Mouse (Mus musculus) megakaryocyte, embryonic 14.5 days (primary cell): ENCODE results near the gene Tmem229b. TPM values are rescaled to one million over a fixed set of nuclear protein-coding genes. Genes with fewer than 3 reads are reported as not detected.
"Not testable (repeated sequence)": the region's sequence is repeated elsewhere in the genome, so short reads cannot be mapped to it uniquely, and the experiment has no call there.

Source experiments
- H3K27me3 ChIP-seq: replicated peaks from 2 replicates; pipeline ENCODE3; 2012; ENCODE audit warnings: inconsistent platforms
- H3K36me3 ChIP-seq: replicated peaks from 2 replicates; pipeline ENCODE3; 2012; ENCODE audit warnings: low read length, inconsistent platforms, mixed read lengths
- H3K4me1 ChIP-seq: 2 replicates; pipeline ENCODE4 v1.6.1; 2012; ENCODE audit warnings: inconsistent platforms
- H3K4me3 ChIP-seq: replicated peaks from 2 replicates; pipeline ENCODE3; 2012; ENCODE audit warnings: moderate library complexity, mild to moderate bottlenecking, inconsistent platforms
- H3K9me3 ChIP-seq: 2 replicates; pipeline ENCODE4 v1.6.1; 2012; ENCODE audit warnings: inconsistent platforms
- FLI1 ChIP-seq: IDR thresholded peaks from 2 replicates; pipeline ENCODE4 v1.6.1; 2012; ENCODE audit warnings: low read length, inconsistent platforms, mixed read lengths
- GATA1 ChIP-seq: IDR thresholded peaks from 3 replicates; pipeline ENCODE4 v1.6.1; 2012; ENCODE audit warnings: mixed read lengths, low read length, inconsistent platforms, borderline replicate concordance
- polyA plus RNA-seq: library from polyadenylated mRNA; stranded (reverse); fragments of >175 nt; gene quantifications from 2 replicates; pipeline ENCODE4 v1.2.3, GENCODE M21; 2012; ENCODE audit warnings: low replicate concordance; ENCODE audit not compliant: insufficient read depth

Tmem229b gene
- polyA plus RNA-seq, 1 experiment, result 11.1 TPM

DNA sequence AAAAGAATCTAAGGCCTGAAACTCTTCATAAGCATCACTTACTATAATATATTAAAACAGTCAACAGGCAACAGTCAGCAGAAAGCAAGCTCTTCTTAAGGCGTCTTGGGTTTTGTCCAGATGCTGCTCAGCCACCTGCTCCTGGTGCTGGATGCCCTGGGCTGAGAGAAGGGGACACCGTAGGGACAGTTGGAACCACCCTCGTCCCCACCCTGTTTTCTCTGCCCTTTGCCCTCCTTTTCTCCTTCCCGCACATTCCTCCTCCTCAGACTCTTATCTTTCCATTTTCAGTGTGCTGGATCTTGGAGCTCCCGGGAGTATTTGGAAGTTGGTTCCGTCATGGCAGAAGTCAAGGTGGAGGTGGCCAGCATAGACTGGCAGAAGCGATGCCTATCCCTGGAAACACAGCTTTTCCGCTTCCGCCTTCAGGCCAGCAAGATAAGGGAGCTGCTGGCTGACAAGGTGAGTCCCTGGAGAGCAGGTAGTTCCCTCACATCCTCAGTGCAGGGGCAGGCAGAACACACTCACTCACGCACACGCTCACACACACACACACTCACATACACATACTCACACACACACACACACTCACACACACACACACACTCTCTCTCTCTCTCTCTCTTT lies 32.9 kb upstream of the Tmem229b start:
- H3K27me3 ChIP-seq, result peaks cover 60% of the 10 kb centered on the region
- peaks cover 4% of the 10 kb centered on the region for H3K9me3 ChIP-seq
- H3K4me1 ChIP-seq, result no peaks in the 10 kb centered on the region
- H3K36me3 ChIP-seq, result no peaks in the 10 kb centered on the region
- no peak overlapping the region for H3K4me3 ChIP-seq
- TF ChIP-seq FLI1, result no peak
- no peak for TF ChIP-seq GATA1

- no peaks in the 10 kb centered on the region for H3K4me1 ChIP-seq
- peaks cover 2% of the 10 kb centered on the region; the same call in 1 of the 2 replicates for H3K9me3 ChIP-seq
- no peaks in the 10 kb centered on the region for H3K36me3 ChIP-seq
- TF ChIP-seq GATA1, result no peak
- no peak for TF ChIP-seq FLI1
- peaks cover 64% of the 10 kb centered on the region for H3K27me3 ChIP-seq
- no peak overlapping the region for H3K4me3 ChIP-seq
These were observed 32.3 kb upstream of the Tmem229b start for GRCm38 (mm10) chr12:79039708-79040107.

DNA sequence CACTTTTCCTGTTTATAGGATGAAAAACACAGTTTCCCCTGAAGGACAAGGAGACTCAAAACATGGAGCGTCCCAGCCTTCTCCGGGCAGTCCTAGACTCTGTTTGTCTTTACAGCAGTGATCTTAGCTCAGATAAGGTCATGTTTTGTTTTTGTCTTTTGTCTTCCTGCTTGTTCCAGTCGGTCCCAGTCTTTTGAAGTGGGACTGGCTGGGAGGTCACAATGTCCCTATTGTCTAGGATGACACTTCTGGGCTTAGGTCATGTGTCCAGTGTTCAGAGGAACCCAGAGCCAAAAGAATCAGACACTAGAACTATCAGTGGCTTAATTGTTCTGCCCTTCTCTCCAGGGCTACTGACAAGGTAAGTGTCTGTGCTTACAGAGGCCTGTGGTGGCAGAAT lies 27.9 kb upstream of the Tmem229b start:
- H3K4me1 ChIP-seq, result no peaks in the 10 kb centered on the region

GRCm38 (mm10) chr12:79034331-79034730 lies 26.9 kb upstream of the Tmem229b start:
- H3K27me3 ChIP-seq, result peaks cover 72% of the 10 kb centered on the region

More for the DNA sequence above, 27.9 kb upstream of the Tmem229b start:
- Histone ChIP-seq H3K27me3 (peaks cover 70% of the 10 kb centered on the region), H3K9me3 (0 out of 2 replicates have a peak, but pooled peaks cover 2% of the 10 kb centered on the region), H3K36me3 (no peaks in the 10 kb centered on the region), H3K4me3 (no peak overlapping the region)
- TF ChIP-seq GATA1 (no peak), FLI1 (no peak)

GRCm38 (mm10) chr12:79028911-79029861 lies 21.8 kb upstream of the Tmem229b start, which contains the start of gene Plekhh1:
Gene Plekhh1 (plus strand): TSS chr12:79029163.
- Histone ChIP-seq H3K4me3 (peak within 1 kb of the TSS; percentile 91), H3K27me3 (peaks cover 70% of the 10 kb centered on the region), H3K9me3 (0 out of 2 replicates have a peak, but pooled peaks cover 2% of the 10 kb centered on the region), H3K4me1 (peaks cover 18% of the 10 kb centered on the region), H3K36me3 (no peaks in the 10 kb centered on the region)
- TF ChIP-seq GATA1 (no peak), FLI1 (no peak)

More at GRCm38 (mm10) chr12:79034331-79034730, 26.9 kb upstream of the Tmem229b start:
- TF ChIP-seq GATA1, result no peak
- Histone ChIP-seq H3K9me3 (0 out of 2 replicates have a peak, but pooled peaks cover 2% of the 10 kb centered on the region), H3K36me3 (no peaks in the 10 kb centered on the region), H3K4me1 (peaks cover 5% of the 10 kb centered on the region), H3K4me3 (no peak overlapping the region)

- not testable (repeated sequence) for H3K36me3 ChIP-seq, H3K9me3 ChIP-seq, H3K4me3 ChIP-seq
- Histone ChIP-seq H3K27me3 (peaks cover 61% of the 10 kb centered on the region), H3K4me1 (peaks cover 18% of the 10 kb centered on the region)
These were observed 20.1 kb upstream of the Tmem229b start for GRCm38 (mm10) chr12:79027526-79027925.

DNA sequence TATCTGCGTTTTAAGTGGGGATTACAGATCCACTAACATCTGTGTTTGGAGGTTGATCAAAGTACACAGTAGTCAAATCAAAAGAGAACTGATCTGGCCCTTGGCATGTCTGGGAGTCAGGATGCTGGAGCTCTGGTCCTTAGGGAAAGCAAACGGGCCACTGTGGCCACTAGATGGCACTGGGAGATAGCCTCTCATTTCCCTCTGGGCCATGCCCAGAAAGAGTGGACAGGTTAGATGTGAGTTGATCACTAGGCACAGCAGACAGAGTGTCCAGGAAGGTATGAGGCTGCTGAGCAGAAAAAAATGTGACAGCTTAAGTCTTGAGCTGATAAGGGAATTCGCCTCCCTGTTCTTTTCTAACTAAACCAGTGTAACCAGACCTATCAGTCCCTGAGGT lies 15.5 kb upstream of the Tmem229b start:
- H3K4me1 ChIP-seq, result peaks cover 10% of the 10 kb centered on the region
- no peak overlapping the region for H3K4me3 ChIP-seq
- H3K27me3 ChIP-seq, result peaks cover 24% of the 10 kb centered on the region
- no peaks in the 10 kb centered on the region for H3K9me3 ChIP-seq
- TF ChIP-seq FLI1 (no peak), GATA1 (no peak)
- H3K36me3 ChIP-seq, result peaks cover 2% of the 10 kb centered on the region

- Histone ChIP-seq H3K27me3 (peaks cover 20% of the 10 kb centered on the region), H3K36me3 (peaks cover 2% of the 10 kb centered on the region), H3K4me1 (peaks cover 17% of the 10 kb centered on the region), H3K9me3 (no peaks in the 10 kb centered on the region), H3K4me3 (no peak overlapping the region)
- TF ChIP-seq GATA1 (no peak), FLI1 (no peak)
These were observed 14.5 kb upstream of the Tmem229b start for GRCm38 (mm10) chr12:79021902-79022301.

GRCm38 (mm10) chr12:79017994-79018399 lies 10.6 kb upstream of the Tmem229b start:
- H3K27me3 ChIP-seq, result no peaks in the 10 kb centered on the region
- peaks cover 32% of the 10 kb centered on the region for H3K4me1 ChIP-seq
- peaks cover 2% of the 10 kb centered on the region for H3K36me3 ChIP-seq
- TF ChIP-seq GATA1, result no peak
- TF ChIP-seq FLI1, result no peak
- no peaks in the 10 kb centered on the region for H3K9me3 ChIP-seq
- H3K4me3 ChIP-seq, result peak overlapping the region; percentile 47

DNA sequence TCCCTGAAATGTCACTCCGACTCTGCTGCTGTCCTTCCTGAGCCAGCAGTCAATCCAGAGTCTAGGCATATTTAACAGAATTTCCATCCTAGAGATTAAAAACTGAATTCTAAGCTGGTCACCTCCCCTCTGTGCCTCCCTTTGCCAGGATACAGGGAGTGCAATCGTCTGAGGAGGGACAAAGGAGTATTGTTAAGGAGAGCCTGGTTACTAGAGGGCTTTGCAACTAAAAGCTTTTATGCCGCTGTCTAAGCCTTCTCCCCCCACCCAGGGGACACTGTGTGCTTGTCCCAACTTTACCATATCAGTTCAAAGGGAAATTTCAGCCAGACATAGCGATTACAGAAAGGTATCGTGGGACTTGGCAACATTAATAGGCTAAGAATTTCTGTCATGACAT lies 8.7 kb upstream of the Tmem229b start:
- Histone ChIP-seq H3K27me3 (no peaks in the 10 kb centered on the region), H3K4me3 (no peak overlapping the region), H3K9me3 (no peaks in the 10 kb centered on the region), H3K4me1 (peaks cover 34% of the 10 kb centered on the region), H3K36me3 (peaks cover 2% of the 10 kb centered on the region)
- TF ChIP-seq GATA1, result no peak
- TF ChIP-seq FLI1, result no peak
